Mouse (Mus musculus): ENCODE data around the gene Kif3a. TPM values are rescaled to one million over a fixed set of nuclear protein-coding genes. Genes with fewer than 3 reads are reported as not detected.

The Kif3a gene
- polyA plus RNA-seq, 1 experiment from 2014 or later: 38.6 TPM

- 96% methylated on average over 1 of the region's 1 CpGs for WGBS (ENCODE audit: insufficient replicate concordance)
- Histone ChIP-seq H3K4me1 (ENCODE audit: control insufficient read depth, insufficient read depth, low read length) (peaks cover 19% of the 10 kb centered on the region), H3K27ac (ENCODE audit: low read depth, low read length) (no peak overlapping the region), H3K9ac (ENCODE audit: low read depth, low read length) (no peak overlapping the region), H3K9me3 (replicated peaks; ENCODE audit: control insufficient read depth, low read length) (no peaks in the 10 kb centered on the region), H3K4me2 (no peak overlapping the region), H3K27me3 (ENCODE audit: control insufficient read depth, insufficient read depth, low read length) (no peaks in the 10 kb centered on the region), H3K4me3 (ENCODE audit: low read depth, low read length) (no peak overlapping the region), H3K36me3 (ENCODE audit: control insufficient read depth, insufficient read depth, low read length) (peaks cover 20% of the 10 kb centered on the region)
- no peak for ATAC-seq (replicated peaks; ENCODE audit: insufficient number of reproducible peaks, low FRiP score, low TSS enrichment)
Measured at GRCm38 (mm10) chr11:53532231-53532620, 35.0 kb upstream of the Kif3a start.

GRCm38 (mm10) chr11:53539002-53539491 is 28.1 kb upstream of the Kif3a start:
- H3K9me3 ChIP-seq (replicated peaks; ENCODE audit: control insufficient read depth, low read length): no peaks in the 10 kb centered on the region
- H3K4me1 ChIP-seq (ENCODE audit: control insufficient read depth, insufficient read depth, low read length): peaks cover 5% of the 10 kb centered on the region; the same call in 1 of the 2 replicates
- H3K27ac ChIP-seq (ENCODE audit: low read depth, low read length): no peak overlapping the region
- no peak for ATAC-seq (replicated peaks; ENCODE audit: insufficient number of reproducible peaks, low FRiP score, low TSS enrichment)
- no peak overlapping the region for H3K4me2 ChIP-seq
- 74% methylated on average over 15 of the region's 15 CpGs for WGBS (ENCODE audit: insufficient replicate concordance)
- H3K4me3 ChIP-seq (ENCODE audit: low read depth, low read length): no peak overlapping the region
- no peak overlapping the region for H3K9ac ChIP-seq (ENCODE audit: low read depth, low read length)
- H3K27me3 ChIP-seq (ENCODE audit: control insufficient read depth, insufficient read depth, low read length): no peaks in the 10 kb centered on the region
- peaks cover 22% of the 10 kb centered on the region for H3K36me3 ChIP-seq (ENCODE audit: control insufficient read depth, insufficient read depth, low read length)

GRCm38 (mm10) chr11:53540394-53540793 is 26.8 kb upstream of the Kif3a start:
- no peaks in the 10 kb centered on the region for H3K9me3 ChIP-seq (replicated peaks; ENCODE audit: control insufficient read depth, low read length)
- no peak overlapping the region for H3K4me2 ChIP-seq
- H3K4me3 ChIP-seq (ENCODE audit: low read depth, low read length): no peak overlapping the region
- H3K27ac ChIP-seq (ENCODE audit: low read depth, low read length): no peak overlapping the region
- 83% methylated on average over 3 of the region's 3 CpGs for WGBS (ENCODE audit: insufficient replicate concordance)
- ATAC-seq (replicated peaks; ENCODE audit: insufficient number of reproducible peaks, low FRiP score, low TSS enrichment): no peak
- peaks cover 15% of the 10 kb centered on the region for H3K36me3 ChIP-seq (ENCODE audit: control insufficient read depth, insufficient read depth, low read length)
- H3K27me3 ChIP-seq (ENCODE audit: control insufficient read depth, insufficient read depth, low read length): no peaks in the 10 kb centered on the region
- H3K9ac ChIP-seq (ENCODE audit: low read depth, low read length): no peak overlapping the region
- H3K4me1 ChIP-seq (ENCODE audit: control insufficient read depth, insufficient read depth, low read length): peaks cover 5% of the 10 kb centered on the region; the same call in 1 of the 2 replicates

GRCm38 (mm10) chr11:53541222-53541621 is 26.0 kb upstream of the Kif3a start:
- Histone ChIP-seq H3K4me2 (no peak overlapping the region), H3K9me3 (replicated peaks; ENCODE audit: control insufficient read depth, low read length) (no peaks in the 10 kb centered on the region), H3K36me3 (ENCODE audit: control insufficient read depth, insufficient read depth, low read length) (peaks cover 9% of the 10 kb centered on the region), H3K9ac (ENCODE audit: low read depth, low read length) (no peak overlapping the region), H3K27ac (ENCODE audit: low read depth, low read length) (no peak overlapping the region), H3K4me1 (ENCODE audit: control insufficient read depth, insufficient read depth, low read length) (peaks cover 5% of the 10 kb centered on the region; the same call in 1 of the 2 replicates), H3K27me3 (ENCODE audit: control insufficient read depth, insufficient read depth, low read length) (no peaks in the 10 kb centered on the region), H3K4me3 (ENCODE audit: low read depth, low read length) (no peak overlapping the region)
- no peak for ATAC-seq (replicated peaks; ENCODE audit: insufficient number of reproducible peaks, low FRiP score, low TSS enrichment)
- 84% methylated on average over 11 of the region's 11 CpGs for WGBS (ENCODE audit: insufficient replicate concordance)

- no peaks in the 10 kb centered on the region for H3K9me3 ChIP-seq (replicated peaks; ENCODE audit: control insufficient read depth, low read length)
- H3K36me3 ChIP-seq (ENCODE audit: control insufficient read depth, insufficient read depth, low read length): no peaks in the 10 kb centered on the region; the same call in none of the 2 replicates
- no peak overlapping the region; the same call in 1 of the 2 replicates for H3K27ac ChIP-seq (ENCODE audit: low read depth, low read length)
- no peak overlapping the region for H3K4me3 ChIP-seq (ENCODE audit: low read depth, low read length)
- no peak overlapping the region for H3K4me2 ChIP-seq
- H3K4me1 ChIP-seq (ENCODE audit: control insufficient read depth, insufficient read depth, low read length): peaks cover 8% of the 10 kb centered on the region
- H3K9ac ChIP-seq (ENCODE audit: low read depth, low read length): no peak overlapping the region
- no peaks in the 10 kb centered on the region for H3K27me3 ChIP-seq (ENCODE audit: control insufficient read depth, insufficient read depth, low read length)
- ATAC-seq (replicated peaks; ENCODE audit: insufficient number of reproducible peaks, low FRiP score, low TSS enrichment): no peak
- 58% methylated on average over 7 of the region's 7 CpGs for WGBS (ENCODE audit: insufficient replicate concordance)
Measured at GRCm38 (mm10) chr11:53543021-53543420, 24.2 kb upstream of the Kif3a start.

GRCm38 (mm10) chr11:53546271-53546670 is 20.9 kb upstream of the Kif3a start:
- H3K27ac ChIP-seq (ENCODE audit: low read depth, low read length): no peak overlapping the region
- WGBS (ENCODE audit: insufficient replicate concordance): 67% methylated on average over 6 of the region's 6 CpGs
- H3K36me3 ChIP-seq (ENCODE audit: control insufficient read depth, insufficient read depth, low read length): no peaks in the 10 kb centered on the region

GRCm38 (mm10) chr11:53547566-53547965 is 19.6 kb upstream of the Kif3a start:
- WGBS (ENCODE audit: insufficient replicate concordance): 48% methylated on average over 6 of the region's 6 CpGs
- Histone ChIP-seq H3K4me1 (ENCODE audit: control insufficient read depth, insufficient read depth, low read length) (peaks cover 8% of the 10 kb centered on the region), H3K9me3 (replicated peaks; ENCODE audit: control insufficient read depth, low read length) (no peaks in the 10 kb centered on the region; the same call in 1 of the 2 replicates)

More at GRCm38 (mm10) chr11:53546271-53546670, 20.9 kb upstream of the Kif3a start:
- no peak for ATAC-seq (replicated peaks; ENCODE audit: insufficient number of reproducible peaks, low FRiP score, low TSS enrichment)
- peaks cover 8% of the 10 kb centered on the region for H3K4me1 ChIP-seq (ENCODE audit: control insufficient read depth, insufficient read depth, low read length)
- H3K27me3 ChIP-seq (ENCODE audit: control insufficient read depth, insufficient read depth, low read length): no peaks in the 10 kb centered on the region
- no peak overlapping the region for H3K4me3 ChIP-seq (ENCODE audit: low read depth, low read length)
- H3K9me3 ChIP-seq (replicated peaks; ENCODE audit: control insufficient read depth, low read length): no peaks in the 10 kb centered on the region; the same call in 1 of the 2 replicates
- no peak overlapping the region for H3K9ac ChIP-seq (ENCODE audit: low read depth, low read length)
- H3K4me2 ChIP-seq: no peak overlapping the region

GRCm38 (mm10) chr11:53548036-53548605 is 19.1 kb upstream of the Kif3a start:
- 78% methylated on average over 19 of the region's 19 CpGs for WGBS (ENCODE audit: insufficient replicate concordance)
- Histone ChIP-seq H3K27me3 (ENCODE audit: control insufficient read depth, insufficient read depth, low read length) (no peaks in the 10 kb centered on the region), H3K4me3 (ENCODE audit: low read depth, low read length) (no peak overlapping the region), H3K9me3 (replicated peaks; ENCODE audit: control insufficient read depth, low read length) (no peaks in the 10 kb centered on the region; the same call in 1 of the 2 replicates), H3K4me2 (no peak overlapping the region), H3K36me3 (ENCODE audit: control insufficient read depth, insufficient read depth, low read length) (no peaks in the 10 kb centered on the region), H3K27ac (ENCODE audit: low read depth, low read length) (no peak overlapping the region), H3K9ac (ENCODE audit: low read depth, low read length) (no peak overlapping the region), H3K4me1 (ENCODE audit: control insufficient read depth, insufficient read depth, low read length) (peaks cover 6% of the 10 kb centered on the region)
- ATAC-seq (replicated peaks; ENCODE audit: insufficient number of reproducible peaks, low FRiP score, low TSS enrichment): no peak

More at GRCm38 (mm10) chr11:53547566-53547965, 19.6 kb upstream of the Kif3a start:
- H3K9ac ChIP-seq (ENCODE audit: low read depth, low read length): no peak overlapping the region
- no peak for ATAC-seq (replicated peaks; ENCODE audit: insufficient number of reproducible peaks, low FRiP score, low TSS enrichment)
- no peaks in the 10 kb centered on the region for H3K36me3 ChIP-seq (ENCODE audit: control insufficient read depth, insufficient read depth, low read length)
- no peaks in the 10 kb centered on the region for H3K27me3 ChIP-seq (ENCODE audit: control insufficient read depth, insufficient read depth, low read length)
- H3K4me3 ChIP-seq (ENCODE audit: low read depth, low read length): no peak overlapping the region
- no peak overlapping the region for H3K27ac ChIP-seq (ENCODE audit: low read depth, low read length)
- H3K4me2 ChIP-seq: no peak overlapping the region

GRCm38 (mm10) chr11:53550714-53551113 is 16.5 kb upstream of the Kif3a start:
- H3K36me3 ChIP-seq (ENCODE audit: control insufficient read depth, insufficient read depth, low read length): no peaks in the 10 kb centered on the region
- no peak overlapping the region for H3K27ac ChIP-seq (ENCODE audit: low read depth, low read length)
- peaks cover 3% of the 10 kb centered on the region for H3K4me1 ChIP-seq (ENCODE audit: control insufficient read depth, insufficient read depth, low read length)
- no peaks in the 10 kb centered on the region for H3K27me3 ChIP-seq (ENCODE audit: control insufficient read depth, insufficient read depth, low read length)
- no peak overlapping the region for H3K4me3 ChIP-seq (ENCODE audit: low read depth, low read length)
- ATAC-seq (replicated peaks; ENCODE audit: insufficient number of reproducible peaks, low FRiP score, low TSS enrichment): no peak
- H3K9ac ChIP-seq (ENCODE audit: low read depth, low read length): no peak overlapping the region
- no peak overlapping the region for H3K4me2 ChIP-seq
- WGBS (ENCODE audit: insufficient replicate concordance): 88% methylated on average over 1 of the region's 1 CpGs
- no peaks in the 10 kb centered on the region; the same call in 1 of the 2 replicates for H3K9me3 ChIP-seq (replicated peaks; ENCODE audit: control insufficient read depth, low read length)
